9 mouse cellular contexts compared by ENCODE assay signal in genomic region chr5:146781663-146782062, GRCm38 (mm10). TPM values are rescaled to one million over a fixed set of nuclear protein-coding genes. Genes with fewer than 3 reads are reported as not detected.
A peak's percentile ranks its signal among the peaks of the same experiment; 100 is the strongest.
DNase-seq lines count a peak whose midpoint lies in the region; ATAC-seq and TF ChIP-seq lines count a peak whose summit lies in the region.
"Had no signal": no experiment of that assay in that cellular context is flagged by ENCODE, and none has a peak within 500 bp of the region (broad histone marks: within the 10 kb centered on the region; RNA-seq: fewer than 3 reads in every experiment).

No protein-coding gene starts in this region.

- H3K36me3 ChIP-seq in CH12.LX (replicated peaks in 1 of 2; ENCODE audit: control insufficient read depth in 1 of 2, insufficient read depth in 1 of 2, low read length in 1 of 2) = peaks cover 0 to 21% of the 10 kb centered on the region in 2 experiments
- no peaks in the 10 kb centered on the region; the same call in 1 of the 2 replicates for H3K36me3 ChIP-seq in midbrain, embryonic 11.5 days (ENCODE audit: control insufficient read depth, insufficient read depth, low read length)

- no peak overlapping the region for H3K4me2 ChIP-seq in CH12.LX (ENCODE audit: insufficient read depth, low read depth, poor library complexity, severe bottlenecking)
- no peak overlapping the region for H3K4me2 ChIP-seq in midbrain, embryonic 11.5 days

- peaks cover 7 to 51% of the 10 kb centered on the region in 2 experiments for H3K4me1 ChIP-seq in CH12.LX (ENCODE audit: control insufficient read depth in 1 of 2, insufficient read depth in 2 of 2)
- no peaks in the 10 kb centered on the region for H3K4me1 ChIP-seq in midbrain, embryonic 11.5 days (ENCODE audit: control insufficient read depth, insufficient read depth, low read length)

- dilution Hi-C loops in CH12.LX (cut with MboI; ENCODE audit: extremely low pct_ligation_motif_present, extremely low pct_unique_long_range_greater_than_20kb, low sequenced_read_pairs) = no loop called here

- in situ Hi-C loops in CH12.LX (cut with MboI; ENCODE audit: low pct_ligation_motif_present, low pct_unique_long_range_greater_than_20kb, low sequenced_read_pairs) = no loop called here

- no peak for ATAC-seq in midbrain, embryonic 11.5 days (ENCODE audit: low FRiP score)

- 90% methylated on average over 9 of the region's 9 CpGs for WGBS in midbrain, embryonic 11.5 days

- 0 out of 2 replicates have a peak, but pooled peaks have one; percentile 20 for TF ChIP-seq EP300 in CH12.LX (IDR thresholded peaks at IDR 0.05; ENCODE audit: low read length)

- TF ChIP-seq CTCF in CH12.LX (conservative IDR thresholded peaks at IDR 0.05 in 1 of 2, IDR thresholded peaks at IDR 0.05 in 1 of 2; ENCODE audit: low read depth in 2 of 2, low read length in 2 of 2) = no peak

- H3K79me2 ChIP-seq in CH12.LX (replicated peaks; ENCODE audit: control insufficient read depth, extremely low read depth, insufficient read depth, poor library complexity, severe bottlenecking) = no peaks in the 10 kb centered on the region; the same call in 1 of the 2 replicates

- no peak overlapping the region for H3K27ac ChIP-seq in CH12.LX (ENCODE audit: insufficient read depth, low read depth)
- H3K27ac ChIP-seq in midbrain, embryonic 11.5 days (ENCODE audit: low read depth, low read length) = no peak overlapping the region
- H3K27ac ChIP-seq: gastrocnemius, adult 2 months had no signal

- H3K4me3 ChIP-seq in CH12.LX (replicated peaks in 1 of 3; ENCODE audit: low read depth in 2 of 3, low read length in 2 of 3, poor library complexity in 1 of 3) = no peak overlapping the region
- H3K4me3 ChIP-seq in midbrain, embryonic 11.5 days (ENCODE audit: low read depth, low read length) = no peak overlapping the region
- H3K4me3 ChIP-seq: gastrocnemius, adult 2 months had no signal

- no peak for TF ChIP-seq POLR2A in CH12.LX (IDR thresholded peaks at IDR 0.05; ENCODE audit: low read depth, low read length)

- H3K9me3 ChIP-seq in CH12.LX (replicated peaks; ENCODE audit: low read length) = no peaks in the 10 kb centered on the region
- no peaks in the 10 kb centered on the region for H3K9me3 ChIP-seq in midbrain, embryonic 11.5 days (ENCODE audit: control insufficient read depth, low read length)

- TF ChIP-seq RAD21 in CH12.LX (IDR thresholded peaks at IDR 0.05; ENCODE audit: low read depth, low read length) = no peak

- no peaks in the 10 kb centered on the region for H3K27me3 ChIP-seq in CH12.LX (replicated peaks)
- H3K27me3 ChIP-seq in midbrain, embryonic 11.5 days (ENCODE audit: control insufficient read depth, insufficient read depth, low read length) = no peaks in the 10 kb centered on the region

- H3K9ac ChIP-seq in CH12.LX (ENCODE audit: insufficient read depth, low read depth) = no peak overlapping the region
- no peak overlapping the region for H3K9ac ChIP-seq in midbrain, embryonic 11.5 days (ENCODE audit: low read length)

- DNase-seq in CD4-positive helper T cell, adult 2 months (ENCODE audit: low read depth, low spot score) = peak; percentile 94
- peak; percentile 78 for DNase-seq in CH12.LX (ENCODE audit: extremely low read depth)
- peak; percentile 62 for DNase-seq in lung, postnatal 25 days (ENCODE audit: low spot score)
- DNase-seq in spleen, postnatal 36 days (ENCODE audit: low spot score in 2 of 2) = peak; percentile 83 to 84
- no peak for DNase-seq in gastrocnemius, adult 18-20 months (ENCODE audit: low spot score)
- DNase-seq in adrenal gland, postnatal 4 days (ENCODE audit: low spot score in 2 of 2) = no peak
- no peak for DNase-seq in midbrain, embryonic 11.5 days (ENCODE audit: low spot score, missing footprints)
- DNase-seq: gastrocnemius, adult 2 months; kidney, adult 8-10 months had no signal

TF ChIP-seq in CH12.LX, 34 proteins besides CTCF, POLR2A, EP300 and RAD21:
- peak; percentile 57; the same call in 1 of the 2 replicates for TF ChIP-seq MAX (IDR thresholded peaks at IDR 0.05; ENCODE audit: low read length)
- peak; percentile 44; the same call in 1 of the 2 replicates for TF ChIP-seq USF1 (IDR thresholded peaks at IDR 0.05; ENCODE audit: low read depth, low read length)
- 0 out of 2 replicates have a peak, but pooled peaks have one; percentile 53 for TF ChIP-seq MYC (IDR thresholded peaks at IDR 0.05; ENCODE audit: low read depth, low read length)
- TF ChIP-seq GABPA (IDR thresholded peaks at IDR 0.05; ENCODE audit: insufficient replicate concordance, low read depth, low read length) = no peak
- TF ChIP-seq CHD1 (IDR thresholded peaks at IDR 0.05; ENCODE audit: low read depth, low read length) = no peak
- TF ChIP-seq ZNF384 (IDR thresholded peaks at IDR 0.05; ENCODE audit: low read depth, low read length) = no peak; the same call in 1 of the 2 replicates
- no peak for TF ChIP-seq E2F4 (IDR thresholded peaks at IDR 0.05; ENCODE audit: insufficient replicate concordance, low read depth, low read length)
- TF ChIP-seq MAZ (IDR thresholded peaks at IDR 0.05; ENCODE audit: low read depth, low read length) = no peak
- 0 out of 2 replicates have a peak, but pooled peaks have one; percentile 46 for TF ChIP-seq SIN3A (IDR thresholded peaks at IDR 0.05; ENCODE audit: low read length)
- TF ChIP-seq IRF4 (IDR thresholded peaks at IDR 0.05; ENCODE audit: low read depth, low read length) = no peak
- TF ChIP-seq JUN (IDR thresholded peaks at IDR 0.05; ENCODE audit: insufficient read depth, low read depth, low read length) = 0 out of 2 replicates have a peak, but pooled peaks have one; percentile 18
- no peak for TF ChIP-seq MEF2A (IDR thresholded peaks at IDR 0.05; ENCODE audit: borderline replicate concordance, low read depth, low read length)
- no peak for TF ChIP-seq CHD2 (IDR thresholded peaks at IDR 0.05; ENCODE audit: low read length)
- peak; percentile 68 for TF ChIP-seq ELF1 (IDR thresholded peaks at IDR 0.05; ENCODE audit: low read depth, low read length)
- TF ChIP-seq ETS1 (conservative IDR thresholded peaks at IDR 0.05; ENCODE audit: low read depth, low read length) = peak; percentile 68
- peak; percentile 52 for TF ChIP-seq JUND (conservative IDR thresholded peaks at IDR 0.05; ENCODE audit: low read depth, low read length)
- no peak for TF ChIP-seq RCOR1 (conservative IDR thresholded peaks at IDR 0.05; ENCODE audit: low read depth, low read length)
- no peak for TF ChIP-seq SMC3 (IDR thresholded peaks at IDR 0.05; ENCODE audit: low read depth, low read length)
- TF ChIP-seq KAT2A (IDR thresholded peaks at IDR 0.05; ENCODE audit: insufficient replicate concordance, low read length) = no peak
- TF ChIP-seq POLR2AphosphoS2 (IDR thresholded peaks at IDR 0.05; ENCODE audit: low read depth, low read length) = no peak
- TF ChIP-seq ZKSCAN1 (IDR thresholded peaks at IDR 0.05; ENCODE audit: borderline replicate concordance, low read depth, low read length) = no peak
- TF ChIP-seq BHLHE40 (IDR thresholded peaks at IDR 0.05; ENCODE audit: low read depth, low read length) = peak; percentile 87
- 0 out of 2 replicates have a peak, but pooled peaks have one; percentile 30 for TF ChIP-seq USF2 (conservative IDR thresholded peaks at IDR 0.05; ENCODE audit: low read depth, low read length)
- 0 out of 2 replicates have a peak, but pooled peaks have one; percentile 33 for TF ChIP-seq MXI1 (IDR thresholded peaks at IDR 0.05; ENCODE audit: low read depth, low read length)
- no peak for TF ChIP-seq PAX5 (IDR thresholded peaks at IDR 0.05; ENCODE audit: low read length)
- no peak for TF ChIP-seq TBP (conservative IDR thresholded peaks at IDR 0.05; ENCODE audit: low read depth, low read length)
- TF ChIP-seq ZMIZ1 (IDR thresholded peaks at IDR 0.05; ENCODE audit: low read depth, low read length) = no peak

RNA-seq across cellular contexts. Expression of gene Usp12, which starts 13.1 kb away (rescaled TPM):
- total RNA-seq in CH12.LX (2012; rRNA removed) (10.1 and 13.5 TPM in 2 replicates), CH12.LX (2014; rRNA removed) (6.0 and 7.8 TPM in 2 replicates)
- 17.8 and 18.1 TPM in 2 replicates for polyA plus RNA-seq in CH12.LX (2012; ENCODE audit: insufficient read length, low read depth)
- 10 to 100 TPM; 16.4 to 17.9 TPM for total RNA-seq in gastrocnemius, adult 18-20 months (2021)
- total RNA-seq in adrenal gland, postnatal 4 days (2021) = 10 to 100 TPM; 35.8 to 36.3 TPM
- polyA plus RNA-seq in midbrain, embryonic 11.5 days (2014; fragmentation: Nextera tagmentation; extraction: Ambion mirVana) = 10.7 and 12.1 TPM in 2 replicates

RNA-seq across cellular contexts. Expression of gene Rpl21, which starts 51.0 kb away (rescaled TPM):
- total RNA-seq in CH12.LX (2012; rRNA removed) = 1,240 and 1,429 TPM in 2 replicates
- 715 and 716 TPM in 2 replicates for total RNA-seq in CH12.LX (2014; rRNA removed)
- polyA plus RNA-seq in CH12.LX (2012; ENCODE audit: insufficient read length, low read depth) = 300 and 964 TPM in 2 replicates
- 100 to 1,000 TPM; 133 to 155 TPM for total RNA-seq in gastrocnemius, adult 18-20 months (2021)
- total RNA-seq in adrenal gland, postnatal 4 days (2021) = 100 to 1,000 TPM; 378 to 411 TPM
- polyA plus RNA-seq in midbrain, embryonic 11.5 days (2014; fragmentation: Nextera tagmentation; extraction: Ambion mirVana) = 495 and 509 TPM in 2 replicates

Comparison
In these comparisons a context has a peak if more than half of its experiments do, and no peak if none do; other contexts are left out.
1. DNase-seq: peak in CD4-positive helper T cell, adult 2 months (single experiment), CH12.LX (single experiment), lung, postnatal 25 days (single experiment) and spleen, postnatal 36 days (2 of 2); none in gastrocnemius, adult 18-20 months (single experiment), adrenal gland, postnatal 4 days (0 of 2) and midbrain, embryonic 11.5 days (single experiment).